ENCODE assay signal across 8 mouse cellular contexts in genomic region chr11:102317298-102317900, GRCm38 (mm10). TPM values are rescaled to one million over a fixed set of nuclear protein-coding genes. Genes with fewer than 3 reads are reported as not detected.
DNase-seq lines count a peak whose midpoint lies in the region; ATAC-seq and TF ChIP-seq lines count a peak whose summit lies in the region.

No protein-coding gene starts in this region.

- TF ChIP-seq CTCF in liver, embryonic 14.5 days (IDR thresholded peaks at IDR 0.05; ENCODE audit: low read depth), result no peak
- 0 out of 2 replicates have a peak, but pooled peaks have one; percentile 34 for TF ChIP-seq CTCF in thymus, adult 2 months (IDR thresholded peaks at IDR 0.05; ENCODE audit: borderline replicate concordance, control insufficient read depth, extremely low read depth, insufficient read depth, low read length, poor library complexity)

- peak overlapping the region; percentile 100 for H3K9ac ChIP-seq in intestine, embryonic 16.5 days (ENCODE audit: low read depth, low read length)
- H3K9ac ChIP-seq in liver, embryonic 14.5 days (replicated peaks), result peak overlapping the region; percentile 100
- peak overlapping the region; percentile 100 for H3K9ac ChIP-seq in neural tube, embryonic 12.5 days

- no peak for TF ChIP-seq EP300 in liver, embryonic 14.5 days (IDR thresholded peaks at IDR 0.05; ENCODE audit: low read depth)

- H3K4me3 ChIP-seq in intestine, embryonic 16.5 days (ENCODE audit: low read length), result peak overlapping the region; percentile 99
- H3K4me3 ChIP-seq in liver, embryonic 14.5 days (ENCODE audit: insufficient read depth in 1 of 2, low read depth in 2 of 2, low read length in 2 of 2), result peak overlapping the region; percentile 95 to 99
- peak overlapping the region; percentile 100 for H3K4me3 ChIP-seq in neural tube, embryonic 12.5 days
- H3K4me3 ChIP-seq in thymus, adult 2 months (ENCODE audit: control insufficient read depth, insufficient read depth, low read length), result peak overlapping the region; percentile 99

- TF ChIP-seq POLR2A in thymus, adult 2 months (IDR thresholded peaks at IDR 0.05; ENCODE audit: control insufficient read depth, extremely low read depth, insufficient read depth, low read length, poor library complexity), result peak; percentile 37

- no peaks in the 10 kb centered on the region for H3K9me3 ChIP-seq in intestine, embryonic 16.5 days (ENCODE audit: control insufficient read depth, low read length)
- H3K9me3 ChIP-seq in liver, embryonic 14.5 days (ENCODE audit: control insufficient read depth, low read length), result no peaks in the 10 kb centered on the region
- no peaks in the 10 kb centered on the region for H3K9me3 ChIP-seq in neural tube, embryonic 12.5 days

- H3K4me2 ChIP-seq in intestine, embryonic 16.5 days (ENCODE audit: low read depth, low read length), result peak overlapping the region; percentile 32
- H3K4me2 ChIP-seq in liver, embryonic 14.5 days (ENCODE audit: low read depth), result peak overlapping the region; percentile 98
- peak overlapping the region; percentile 72 for H3K4me2 ChIP-seq in neural tube, embryonic 12.5 days (replicated peaks)

- peak overlapping the region; percentile 99 for H3K27ac ChIP-seq in intestine, embryonic 16.5 days (ENCODE audit: low read length)
- peak overlapping the region; percentile 86 for H3K27ac ChIP-seq in liver, embryonic 14.5 days
- H3K27ac ChIP-seq in neural tube, embryonic 12.5 days, result peak overlapping the region; percentile 99
- H3K27ac ChIP-seq in thymus, adult 2 months (ENCODE audit: control insufficient read depth, insufficient read depth, low read length), result peak overlapping the region; percentile 93

- WGBS in intestine, embryonic 16.5 days, result 0% methylated on average over 72 of the region's 87 CpGs
- under 1% methylated on average over 77 of the region's 87 CpGs for WGBS in liver, embryonic 14.5 days (ENCODE audit: insufficient replicate concordance)
- 1% methylated on average over 75 of the region's 87 CpGs for WGBS in neural tube, embryonic 12.5 days
- WGBS in thymus, adult 2 months, result under 1% methylated on average over 87 of the region's 87 CpGs

- H3K4me1 ChIP-seq in intestine, embryonic 16.5 days (ENCODE audit: control insufficient read depth, insufficient read depth, low read length), result peaks cover 15% of the 10 kb centered on the region
- H3K4me1 ChIP-seq in liver, embryonic 14.5 days (replicated peaks; ENCODE audit: control insufficient read depth in 2 of 2, insufficient read depth in 2 of 2, low read length in 1 of 2), result peaks cover 8 to 20% of the 10 kb centered on the region in 2 experiments
- H3K4me1 ChIP-seq in neural tube, embryonic 12.5 days, result peaks cover 24% of the 10 kb centered on the region
- peaks cover 15% of the 10 kb centered on the region for H3K4me1 ChIP-seq in thymus, adult 2 months (replicated peaks; ENCODE audit: control insufficient read depth, insufficient read depth, low read length)

- peaks cover 16% of the 10 kb centered on the region for H3K36me3 ChIP-seq in intestine, embryonic 16.5 days (ENCODE audit: control insufficient read depth, insufficient read depth, low read length)
- H3K36me3 ChIP-seq in liver, embryonic 14.5 days (replicated peaks; ENCODE audit: control insufficient read depth, insufficient read depth, low read depth), result peaks cover 31% of the 10 kb centered on the region
- peaks cover 23% of the 10 kb centered on the region for H3K36me3 ChIP-seq in neural tube, embryonic 12.5 days
- peaks cover 26% of the 10 kb centered on the region for H3K36me3 ChIP-seq in thymus, adult 2 months (ENCODE audit: control insufficient read depth, insufficient read depth, low read length)

- peak; percentile 27 for ATAC-seq in intestine, embryonic 16.5 days
- peak; percentile 33 for ATAC-seq in liver, embryonic 14.5 days (ENCODE audit: insufficient read depth)
- peak; percentile 14; the same call in 1 of the 2 replicates for ATAC-seq in neural tube, embryonic 12.5 days (ENCODE audit: low FRiP score, low read depth)

- DNase-seq in layer of hippocampus, adult 11-12 months (ENCODE audit: low spot score), result peak; percentile 52
- DNase-seq in layer of hippocampus, adult 8-10 months (ENCODE audit: low spot score in 2 of 2), result no peak
- peak; percentile 78 to 81 for DNase-seq in cerebellum, postnatal 14 days
- peak; percentile 40 to 61 for DNase-seq in gastrocnemius, adult 8-10 months (ENCODE audit: low spot score in 2 of 2)
- peak in 1 of 3 experiments; percentile 44 for DNase-seq in liver, embryonic 14.5 days (ENCODE audit: low read depth in 3 of 3, low spot score in 3 of 3)
- no peak for DNase-seq in thymus, adult 2 months

- H3K27me3 ChIP-seq in intestine, embryonic 16.5 days (replicated peaks; ENCODE audit: control insufficient read depth, insufficient read depth, low read length), result no peaks in the 10 kb centered on the region
- H3K27me3 ChIP-seq in liver, embryonic 14.5 days (ENCODE audit: control insufficient read depth, insufficient read depth, low read length), result no peaks in the 10 kb centered on the region; the same call in 1 of the 2 replicates
- no peaks in the 10 kb centered on the region for H3K27me3 ChIP-seq in neural tube, embryonic 12.5 days (replicated peaks)
- no peaks in the 10 kb centered on the region; the same call in 1 of the 2 replicates for H3K27me3 ChIP-seq in thymus, adult 2 months (ENCODE audit: control insufficient read depth, insufficient read depth, low read length)

RNA-seq across cellular contexts. Expression of gene Ubtf, which starts 2.1 kb away (rescaled TPM):
- 100 to 1,000 TPM; 106 to 122 (median 120) TPM for total RNA-seq in layer of hippocampus, adult 8-10 months (2022)
- total RNA-seq in gastrocnemius, adult 8-10 months (2022), result 10 to 100 TPM; 31.5 to 41.6 (median 38.2) TPM
- polyA plus RNA-seq in intestine, embryonic 16.5 days (2015; fragmentation: Nextera tagmentation; extraction: Ambion mirVana), result 65.5 and 66.0 TPM in 2 replicates
- polyA plus RNA-seq in liver, embryonic 14.5 days (2012; rRNA removed), result 19.9 and 34.7 TPM in 2 replicates
- polyA plus RNA-seq in liver, embryonic 14.5 days (2014; fragmentation: Nextera tagmentation; extraction: Ambion mirVana), result 42.5 and 48.8 TPM in 2 replicates
- 98.7 and 101 TPM in 2 replicates for polyA plus RNA-seq in neural tube, embryonic 12.5 days (2016; fragmentation: Nextera tagmentation; extraction: Ambion mirVana)
- polyA plus RNA-seq in thymus, adult 2 months (2012; rRNA removed), result 59.7 and 67.9 TPM in 2 replicates

RNA-seq across cellular contexts. Expression of gene Atxn7l3, which starts 21.0 kb away (rescaled TPM):
- 100 to 1,000 TPM; 153 to 169 (median 157) TPM for total RNA-seq in layer of hippocampus, adult 8-10 months (2022)
- 10 to 100 TPM in 3 of 4 experiments, 1 to 10 TPM in 1; 9.3 to 14.5 (median 11.1) TPM for total RNA-seq in gastrocnemius, adult 8-10 months (2022)
- polyA plus RNA-seq in intestine, embryonic 16.5 days (2015; fragmentation: Nextera tagmentation; extraction: Ambion mirVana), result 8.8 and 9.0 TPM in 2 replicates
- polyA plus RNA-seq in liver, embryonic 14.5 days (2012; rRNA removed), result 11.0 and 11.6 TPM in 2 replicates
- 3.6 and 4.7 TPM in 2 replicates for polyA plus RNA-seq in liver, embryonic 14.5 days (2014; fragmentation: Nextera tagmentation; extraction: Ambion mirVana)
- 27.5 and 27.6 TPM in 2 replicates for polyA plus RNA-seq in neural tube, embryonic 12.5 days (2016; fragmentation: Nextera tagmentation; extraction: Ambion mirVana)
- polyA plus RNA-seq in thymus, adult 2 months (2012; rRNA removed), result 89.9 TPM in 2 replicates

RNA-seq across cellular contexts. Expression of gene Tmub2, which starts 32.7 kb away (rescaled TPM):
- total RNA-seq in layer of hippocampus, adult 8-10 months (2022), result 10 to 100 TPM; 61.4 to 72.0 (median 67.7) TPM
- 10 to 100 TPM; 14.7 to 15.8 (median 15.0) TPM for total RNA-seq in gastrocnemius, adult 8-10 months (2022)
- polyA plus RNA-seq in intestine, embryonic 16.5 days (2015; fragmentation: Nextera tagmentation; extraction: Ambion mirVana), result 52.0 and 54.3 TPM in 2 replicates
- polyA plus RNA-seq in liver, embryonic 14.5 days (2012; rRNA removed), result 19.1 and 19.8 TPM in 2 replicates
- polyA plus RNA-seq in liver, embryonic 14.5 days (2014; fragmentation: Nextera tagmentation; extraction: Ambion mirVana), result 19.3 and 24.7 TPM in 2 replicates
- polyA plus RNA-seq in neural tube, embryonic 12.5 days (2016; fragmentation: Nextera tagmentation; extraction: Ambion mirVana), result 71.3 and 75.6 TPM in 2 replicates
- 74.1 and 74.2 TPM in 2 replicates for polyA plus RNA-seq in thymus, adult 2 months (2012; rRNA removed)

RNA-seq across cellular contexts. Expression of gene Slc4a1, which starts 48.6 kb away (rescaled TPM):
- under 1 TPM in 2 of 4 experiments, not detected in 2; 0.10 to 0.11 TPM for total RNA-seq in layer of hippocampus, adult 8-10 months (2022)
- 1 to 10 TPM in 1 of 4 experiments, not detected in 3; 1.0 TPM for total RNA-seq in gastrocnemius, adult 8-10 months (2022)
- polyA plus RNA-seq in intestine, embryonic 16.5 days (2015; fragmentation: Nextera tagmentation; extraction: Ambion mirVana), result 11.2 and 19.3 TPM in 2 replicates
- 570 and 632 TPM in 2 replicates for polyA plus RNA-seq in liver, embryonic 14.5 days (2012; rRNA removed)
- 606 and 703 TPM in 2 replicates for polyA plus RNA-seq in liver, embryonic 14.5 days (2014; fragmentation: Nextera tagmentation; extraction: Ambion mirVana)
- polyA plus RNA-seq in neural tube, embryonic 12.5 days (2016; fragmentation: Nextera tagmentation; extraction: Ambion mirVana), result 18.8 and 23.6 TPM in 2 replicates
- polyA plus RNA-seq in thymus, adult 2 months (2012; rRNA removed), result 0.11 and 0.34 TPM in 2 replicates

RNA-seq across cellular contexts. Expression of gene Asb16, which starts 48.9 kb away (rescaled TPM):
- 1 to 10 TPM; 2.1 to 2.4 (median 2.2) TPM for total RNA-seq in layer of hippocampus, adult 8-10 months (2022)
- total RNA-seq in gastrocnemius, adult 8-10 months (2022), result 10 to 100 TPM; 92.5 to 99.3 (median 93.6) TPM
- polyA plus RNA-seq in intestine, embryonic 16.5 days (2015; fragmentation: Nextera tagmentation; extraction: Ambion mirVana), result 0.05 TPM in 2 replicates
- polyA plus RNA-seq in liver, embryonic 14.5 days (2012; rRNA removed), result 0.39 and 0.44 TPM in 2 replicates
- polyA plus RNA-seq in liver, embryonic 14.5 days (2014; fragmentation: Nextera tagmentation; extraction: Ambion mirVana), result 0.05 and 0.08 TPM in 2 replicates
- polyA plus RNA-seq in neural tube, embryonic 12.5 days (2016; fragmentation: Nextera tagmentation; extraction: Ambion mirVana), result not detected in 2 replicates
- polyA plus RNA-seq in thymus, adult 2 months (2012; rRNA removed), result 0.12 and 0.27 TPM in 2 replicates

Comparison
In these comparisons a context has a peak if more than half of its experiments do, and no peak if none do; other contexts are left out.
1. DNase-seq: peak in layer of hippocampus, adult 11-12 months (single experiment), cerebellum, postnatal 14 days (2 of 2) and gastrocnemius, adult 8-10 months (2 of 2); none in layer of hippocampus, adult 8-10 months (0 of 2) and thymus, adult 2 months (single experiment).
2. H3K4me2 ChIP-seq: peak in every context shown above with its lines; median percentile 98 in liver, embryonic 14.5 days; 72 in neural tube, embryonic 12.5 days; 32 in intestine, embryonic 16.5 days.
3. Peak in every context shown above with its lines, with median percentiles within 50 percentile points of each other: ATAC-seq, H3K27ac ChIP-seq, H3K4me3 ChIP-seq and H3K9ac ChIP-seq.